Mouse (Mus musculus): ENCODE results near the gene Scaf1. TPM values are rescaled to one million over a fixed set of nuclear protein-coding genes. Genes with fewer than 3 reads are reported as not detected.

The Scaf1 gene
- total RNA-seq, 2 experiments from 2014 or later, result 76.9 to 82.6 TPM

- DNase-seq, result no peak
Observed at GRCm38 (mm10) chr7:45014096-45014451, 2.1 kb downstream of the Scaf1 start.

- no peak for DNase-seq
Observed at GRCm38 (mm10) chr7:45013366-45014095, 2.6 kb downstream of the Scaf1 start.

- DNase-seq, result no peak
Observed at GRCm38 (mm10) chr7:45012824-45013223, 3.3 kb downstream of the Scaf1 start.

- DNase-seq, result no peak
Observed at GRCm38 (mm10) chr7:45012011-45012410, 4.2 kb downstream of the Scaf1 start.

- no peak for DNase-seq
Observed at GRCm38 (mm10) chr7:45008411-45008810, 7.8 kb downstream of the Scaf1 start.

- DNase-seq, result no peak
Observed at GRCm38 (mm10) chr7:45007846-45008245, 8.3 kb downstream of the Scaf1 start.

- DNase-seq, result no peak
Observed at GRCm38 (mm10) chr7:45007141-45007540, 9.0 kb downstream of the Scaf1 start.

GRCm38 (mm10) chr7:45006503-45006902 lies 9.7 kb downstream of the Scaf1 start:
- DNase-seq, result no peak

- no peak for DNase-seq
Observed at GRCm38 (mm10) chr7:45005321-45005992, 10.7 kb downstream of the Scaf1 start.

GRCm38 (mm10) chr7:45004546-45004945 lies 11.6 kb downstream of the Scaf1 start:
- no peak for DNase-seq

- peak; percentile 73 to 76 for DNase-seq
Observed at GRCm38 (mm10) chr7:45002440-45002839, 13.7 kb downstream of the Scaf1 start.

GRCm38 (mm10) chr7:45000539-45001114 lies 15.5 kb downstream of the Scaf1 start:
- DNase-seq, result peak in 1 of 2 experiments; percentile 55

- DNase-seq, result no peak
Observed at GRCm38 (mm10) chr7:44999753-45000152, 16.4 kb downstream of the Scaf1 start.

GRCm38 (mm10) chr7:44998501-44998955 lies 17.6 kb downstream of the Scaf1 start, which contains the start of gene Bcl2l12:
Gene Bcl2l12, minus strand, starts transcription at chr7:44998712.
- peak; percentile 82 to 85 for DNase-seq

GRCm38 (mm10) chr7:44997940-44998428 lies 18.2 kb downstream of the Scaf1 start:
- no peak for DNase-seq

- peak; percentile 96 for DNase-seq
Observed at GRCm38 (mm10) chr7:44997231-44997939, 18.8 kb downstream of the Scaf1 start, which contains the start of gene Irf3. Gene Irf3, plus strand, starts transcription at chr7:44997648.

GRCm38 (mm10) chr7:44996672-44997071 lies 19.5 kb downstream of the Scaf1 start:
- no peak for DNase-seq

GRCm38 (mm10) chr7:44986879-44987718 lies 29.1 kb downstream of the Scaf1 start:
- no peak for DNase-seq

GRCm38 (mm10) chr7:44986192-44986878 lies 29.8 kb downstream of the Scaf1 start, which contains the start of gene Prmt1:
Gene Prmt1, minus strand, starts transcription at chr7:44986568.
- DNase-seq, result peak; percentile 95 to 97

GRCm38 (mm10) chr7:44985595-44986191 lies 30.5 kb downstream of the Scaf1 start:
- DNase-seq, result peak; percentile 74 to 79
